Mouse (Mus musculus): ENCODE data around the gene Tmem248. TPM values are rescaled to one million over a fixed set of nuclear protein-coding genes. Genes with fewer than 3 reads are reported as not detected.

Tmem248 gene
- total and polyA plus RNA-seq, 3 experiments, result 72.1 to 82.9 (median 80.9) TPM

DNA sequence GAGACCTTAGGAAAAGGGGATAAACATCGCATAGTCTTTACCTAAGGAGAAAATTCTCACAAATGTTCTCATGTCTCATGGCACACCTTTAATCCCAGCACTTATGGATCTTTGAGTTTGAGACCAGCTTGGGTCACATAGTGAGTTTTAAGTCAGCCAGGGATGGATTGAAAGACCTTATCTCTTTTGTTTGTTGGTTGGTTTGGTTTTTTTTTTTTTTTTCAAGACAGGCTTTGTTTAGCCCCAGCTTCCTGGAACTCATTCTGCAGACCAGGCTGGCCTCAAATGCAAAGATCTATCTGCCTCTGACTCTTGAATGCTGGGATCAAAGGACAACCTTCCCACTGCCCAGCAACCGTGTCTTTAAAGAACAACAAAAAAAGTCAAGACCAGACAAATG, 4.4 kb downstream of the Tmem248 start:
- TF ChIP-seq ZNF384 (IDR thresholded peaks at IDR 0.05; ENCODE audit: low read depth, low read length) (peak; percentile 55), CTCF (conservative IDR thresholded peaks at IDR 0.05 in 1 of 2, IDR thresholded peaks at IDR 0.05 in 1 of 2; ENCODE audit: low read depth in 2 of 2, low read length in 2 of 2) (no peak)
- H3K4me3 ChIP-seq (replicated peaks in 1 of 3; ENCODE audit: low read depth in 2 of 3, low read length in 2 of 3, poor library complexity in 1 of 3), result peak overlapping the region in 2 of 3 experiments; percentile 78 to 99
- in situ Hi-C loops (cut with MboI; ENCODE audit: low pct_ligation_motif_present, low pct_unique_long_range_greater_than_20kb, low sequenced_read_pairs), result no loop called here
- peak overlapping the region; percentile 88 for H3K9ac ChIP-seq (ENCODE audit: insufficient read depth, low read depth)
- H3K4me1 ChIP-seq (ENCODE audit: control insufficient read depth in 1 of 2, insufficient read depth in 2 of 2), result peaks cover 6 to 30% of the 10 kb centered on the region in 2 experiments
- DNase-seq (ENCODE audit: extremely low read depth), result no peak
- H3K9me3 ChIP-seq (replicated peaks; ENCODE audit: low read length), result no peaks in the 10 kb centered on the region
- H3K4me2 ChIP-seq (ENCODE audit: insufficient read depth, low read depth, poor library complexity, severe bottlenecking), result peak overlapping the region; percentile 69
- H3K27ac ChIP-seq (ENCODE audit: insufficient read depth, low read depth), result no peak overlapping the region
- H3K79me2 ChIP-seq (replicated peaks; ENCODE audit: control insufficient read depth, extremely low read depth, insufficient read depth, poor library complexity, severe bottlenecking), result peaks cover 42% of the 10 kb centered on the region
- peaks cover 9 to 21% of the 10 kb centered on the region in 2 experiments for H3K36me3 ChIP-seq (replicated peaks in 1 of 2; ENCODE audit: control insufficient read depth in 1 of 2, insufficient read depth in 1 of 2, low read length in 1 of 2)
- dilution Hi-C loops (cut with MboI; ENCODE audit: extremely low pct_ligation_motif_present, extremely low pct_unique_long_range_greater_than_20kb, low sequenced_read_pairs), result no loop called here
- H3K27me3 ChIP-seq (replicated peaks), result no peaks in the 10 kb centered on the region

GRCm38 (mm10) chr5:130221760-130222145, 4.9 kb downstream of the Tmem248 start:
- Histone ChIP-seq H3K4me2 (ENCODE audit: insufficient read depth, low read depth, poor library complexity, severe bottlenecking) (peak overlapping the region; percentile 69), H3K79me2 (replicated peaks; ENCODE audit: control insufficient read depth, extremely low read depth, insufficient read depth, poor library complexity, severe bottlenecking) (peaks cover 46% of the 10 kb centered on the region), H3K36me3 (replicated peaks in 1 of 2; ENCODE audit: control insufficient read depth in 1 of 2, insufficient read depth in 1 of 2, low read length in 1 of 2) (peaks cover 10 to 26% of the 10 kb centered on the region in 2 experiments), H3K9me3 (replicated peaks; ENCODE audit: low read length) (no peaks in the 10 kb centered on the region), H3K4me3 (replicated peaks in 1 of 3; ENCODE audit: low read depth in 2 of 3, low read length in 2 of 3, poor library complexity in 1 of 3) (peak overlapping the region; percentile 78 to 99 (median 99)), H3K9ac (ENCODE audit: insufficient read depth, low read depth) (peak overlapping the region; percentile 88), H3K4me1 (ENCODE audit: control insufficient read depth in 1 of 2, insufficient read depth in 2 of 2) (peaks cover 6 to 34% of the 10 kb centered on the region in 2 experiments), H3K27ac (ENCODE audit: insufficient read depth, low read depth) (no peak overlapping the region), H3K27me3 (replicated peaks) (no peaks in the 10 kb centered on the region)
- in situ Hi-C loops (cut with MboI; ENCODE audit: low pct_ligation_motif_present, low pct_unique_long_range_greater_than_20kb, low sequenced_read_pairs) (no loop called here), dilution Hi-C loops (cut with MboI; ENCODE audit: extremely low pct_ligation_motif_present, extremely low pct_unique_long_range_greater_than_20kb, low sequenced_read_pairs) (no loop called here)
- TF ChIP-seq GABPA (IDR thresholded peaks at IDR 0.05; ENCODE audit: insufficient replicate concordance, low read depth, low read length) (no peak), NELFE (IDR thresholded peaks at IDR 0.05; ENCODE audit: low read depth, low read length) (no peak), TCF12 (IDR thresholded peaks at IDR 0.05; ENCODE audit: low read depth, low read length) (no peak), ZMIZ1 (IDR thresholded peaks at IDR 0.05; ENCODE audit: low read depth, low read length) (no peak), IRF4 (IDR thresholded peaks at IDR 0.05; ENCODE audit: low read depth, low read length) (no peak), MAFK (IDR thresholded peaks at IDR 0.05; ENCODE audit: insufficient replicate concordance, low read length) (no peak), UBTF (IDR thresholded peaks at IDR 0.05; ENCODE audit: low read depth, low read length) (no peak), ZNF384 (IDR thresholded peaks at IDR 0.05; ENCODE audit: low read depth, low read length) (no peak), RAD21 (IDR thresholded peaks at IDR 0.05; ENCODE audit: low read depth, low read length) (no peak), NRF1 (IDR thresholded peaks at IDR 0.05; ENCODE audit: low read depth, low read length) (no peak), POLR2AphosphoS2 (IDR thresholded peaks at IDR 0.05; ENCODE audit: low read depth, low read length) (no peak), RCOR1 (conservative IDR thresholded peaks at IDR 0.05; ENCODE audit: low read depth, low read length) (no peak), MAZ (IDR thresholded peaks at IDR 0.05; ENCODE audit: low read depth, low read length) (no peak), CTCF (conservative IDR thresholded peaks at IDR 0.05 in 1 of 2, IDR thresholded peaks at IDR 0.05 in 1 of 2; ENCODE audit: low read depth in 2 of 2, low read length in 2 of 2) (no peak), PAX5 (IDR thresholded peaks at IDR 0.05; ENCODE audit: low read length) (no peak), BHLHE40 (IDR thresholded peaks at IDR 0.05; ENCODE audit: low read depth, low read length) (no peak), MAX (IDR thresholded peaks at IDR 0.05; ENCODE audit: low read length) (no peak), USF2 (conservative IDR thresholded peaks at IDR 0.05; ENCODE audit: low read depth, low read length) (no peak), MXI1 (IDR thresholded peaks at IDR 0.05; ENCODE audit: low read depth, low read length) (no peak), USF1 (IDR thresholded peaks at IDR 0.05; ENCODE audit: low read depth, low read length) (no peak)
- peak; percentile 30 for DNase-seq (ENCODE audit: extremely low read depth)

Data from CH12.LX (cell line).